Mouse (Mus musculus): ENCODE measurements around the gene Stard5.

Stard5 gene

GRCm38 (mm10) chr7:83631828-83632681 is at the start of gene Stard5:
TSS of gene Stard5 (plus strand) at chr7:83631959.
- peak; percentile 96 to 97 for DNase-seq

GRCm38 (mm10) chr7:83584639-83585471 is 46.9 kb upstream of the Stard5 start, which contains the start of gene Tmc3:
TSS of gene Tmc3 (plus strand) at chr7:83584927.
- DNase-seq: peak; percentile 44 to 52

GRCm38 (mm10) chr7:83594056-83594455 is 37.7 kb upstream of the Stard5 start:
- peak; percentile 26 to 59 for DNase-seq

- DNase-seq: no peak
Measured at GRCm38 (mm10) chr7:83597063-83597462, 34.7 kb upstream of the Stard5 start.

- no peak for DNase-seq
Measured at GRCm38 (mm10) chr7:83598997-83599912, 32.5 kb upstream of the Stard5 start.

GRCm38 (mm10) chr7:83599913-83600286 is 31.9 kb upstream of the Stard5 start:
- DNase-seq: peak; percentile 63 to 75

GRCm38 (mm10) chr7:83604180-83604944 is 27.4 kb upstream of the Stard5 start:
- no peak for DNase-seq

GRCm38 (mm10) chr7:83606796-83607195 is 25.0 kb upstream of the Stard5 start:
- DNase-seq: no peak

GRCm38 (mm10) chr7:83609891-83610290 is 21.9 kb upstream of the Stard5 start:
- DNase-seq: no peak

- DNase-seq: no peak
Measured at GRCm38 (mm10) chr7:83611886-83612285, 19.9 kb upstream of the Stard5 start.

GRCm38 (mm10) chr7:83615272-83615671 is 16.5 kb upstream of the Stard5 start:
- no peak for DNase-seq

- no peak for DNase-seq
Measured at GRCm38 (mm10) chr7:83615815-83616214, 15.9 kb upstream of the Stard5 start.

- no peak for DNase-seq
Measured at GRCm38 (mm10) chr7:83616268-83616667, 15.5 kb upstream of the Stard5 start.

- DNase-seq: peak; percentile 51 to 53
Measured at GRCm38 (mm10) chr7:83618709-83619108, 13.1 kb upstream of the Stard5 start.

GRCm38 (mm10) chr7:83622582-83622981 is 9.2 kb upstream of the Stard5 start:
- DNase-seq: no peak

- no peak for DNase-seq
Measured at GRCm38 (mm10) chr7:83624065-83624464, 7.7 kb upstream of the Stard5 start.

- no peak for DNase-seq
Measured at GRCm38 (mm10) chr7:83626557-83627257, 5.1 kb upstream of the Stard5 start.

- DNase-seq: no peak
Measured at GRCm38 (mm10) chr7:83627369-83627768, 4.4 kb upstream of the Stard5 start.

- no peak for DNase-seq
Measured at GRCm38 (mm10) chr7:83631073-83631827, 509 bp upstream of the Stard5 start.

GRCm38 (mm10) chr7:83632682-83633120 is 942 bp downstream of the Stard5 start:
- no peak for DNase-seq
